Mouse (Mus musculus) mature B cell (primary cell): ENCODE measurements at regions not wholly inside any gene's neighbourhood (a gene's known extent, or its start where the extent isn't known, plus 50 kb on each side); places are given as distances from the start of the nearest gene placed in this dataset.

Experiments used
- in situ Hi-C: fragments of 300-500 bp; cut with MboI; formaldehyde crosslinking; loops from 2 replicates; pipeline ENCODE4 v1.14.3; 2019

GRCm38 (mm10) chr12:26071610-26072009, 343.4 kb downstream of the Rnf144a start:
- in situ Hi-C loops = loop anchor here (5.0 kb wide), 1 partner anchor 979 kb away; no protein-coding TSS in a partner anchor

GRCm38 (mm10) chr12:26068685-26069008, 346.4 kb downstream of the Rnf144a start:
- in situ Hi-C loops = loop anchor here (10.0 kb wide), 1 partner anchor 204 kb away; no protein-coding TSS in a partner anchor

GRCm38 (mm10) chr12:26067866-26068684, 347.0 kb downstream of the Rnf144a start:
- in situ Hi-C loops = loop anchor here (10.0 kb wide), 1 partner anchor 203 kb away; no protein-coding TSS in a partner anchor

GRCm38 (mm10) chr12:26060378-26060777, 354.7 kb downstream of the Rnf144a start:
- in situ Hi-C loops = loop anchor here (10.0 kb wide), 1 partner anchor 196 kb away; no protein-coding TSS in a partner anchor

GRCm38 (mm10) chr12:26059090-26059489, 356.0 kb downstream of the Rnf144a start:
- in situ Hi-C loops = no loop called here

- in situ Hi-C loops = no loop called here
These were observed 357.5 kb downstream of the Rnf144a start for GRCm38 (mm10) chr12:26057491-26058054.

GRCm38 (mm10) chr12:26046991-26047390, 368.1 kb downstream of the Rnf144a start:
- in situ Hi-C loops = no loop called here

- in situ Hi-C loops = no loop called here
These were observed 369.7 kb downstream of the Rnf144a start for GRCm38 (mm10) chr12:26045321-26045720.

- in situ Hi-C loops = no loop called here
These were observed 402.1 kb downstream of the Rnf144a start for GRCm38 (mm10) chr12:26012951-26013350.

GRCm38 (mm10) chr12:25994063-25994462, 421.0 kb downstream of the Rnf144a start:
- in situ Hi-C loops = no loop called here

GRCm38 (mm10) chr12:25991801-25992525, 423.1 kb downstream of the Rnf144a start:
- in situ Hi-C loops = no loop called here

GRCm38 (mm10) chr12:25982545-25982944, 432.5 kb downstream of the Rnf144a start:
- in situ Hi-C loops = no loop called here

- in situ Hi-C loops = no loop called here
These were observed 436.7 kb downstream of the Rnf144a start for GRCm38 (mm10) chr12:25978335-25978734.

- in situ Hi-C loops = no loop called here
These were observed 456.5 kb downstream of the Rnf144a start for GRCm38 (mm10) chr12:25958584-25958983.

GRCm38 (mm10) chr12:25957547-25957946, 457.5 kb downstream of the Rnf144a start:
- in situ Hi-C loops = no loop called here

GRCm38 (mm10) chr12:25947107-25947506, 467.9 kb downstream of the Rnf144a start:
- in situ Hi-C loops = no loop called here

- in situ Hi-C loops = no loop called here
These were observed 468.9 kb downstream of the Rnf144a start for GRCm38 (mm10) chr12:25946121-25946520.

GRCm38 (mm10) chr12:25938856-25939255, 476.2 kb downstream of the Rnf144a start:
- in situ Hi-C loops = no loop called here

- in situ Hi-C loops = no loop called here
These were observed 480.1 kb downstream of the Rnf144a start for GRCm38 (mm10) chr12:25934946-25935345.

- in situ Hi-C loops = no loop called here
These were observed 480.5 kb downstream of the Rnf144a start for GRCm38 (mm10) chr12:25934526-25934925.

GRCm38 (mm10) chr12:25926367-25926766, 488.7 kb downstream of the Rnf144a start:
- in situ Hi-C loops = no loop called here

GRCm38 (mm10) chr12:25924526-25924925, 490.5 kb downstream of the Rnf144a start:
- in situ Hi-C loops = no loop called here

- in situ Hi-C loops = no loop called here
These were observed 491.3 kb downstream of the Rnf144a start for GRCm38 (mm10) chr12:25923772-25924171.
